Mouse (Mus musculus) embryonic facial prominence, embryonic 15.5 days (tissue): ENCODE measurements around the gene Klf1. TPM values are rescaled to one million over a fixed set of nuclear protein-coding genes. Genes with fewer than 3 reads are reported as not detected.

Source experiments
- ATAC-seq: fragments of 200-750 bp; cut with Nextera tagmentation; 2 replicates; pipeline ENCODE4 v1.8.0; 2017; ENCODE audit warnings: low read depth, moderate TSS enrichment; ENCODE audit not compliant: insufficient number of reproducible peaks, low FRiP score, low TSS enrichment
- H3K27ac ChIP-seq: fragments of 300-500 bp; sonication (generic); replicated peaks from 2 replicates; pipeline ENCODE4 v1.5.1; 2015; ENCODE audit warnings: mild to moderate bottlenecking, inconsistent platforms
- H3K27me3 ChIP-seq: fragments of 300-500 bp; sonication (generic); 2 replicates; pipeline ENCODE4 v1.6.1; 2015; ENCODE audit warnings: inconsistent platforms
- H3K36me3 ChIP-seq: fragments of 300-500 bp; sonication (generic); 2 replicates; pipeline ENCODE4 v1.6.1; 2015; ENCODE audit warnings: mild to moderate bottlenecking, inconsistent platforms
- H3K4me1 ChIP-seq: fragments of 300-500 bp; sonication (generic); 2 replicates; pipeline ENCODE4 v1.6.1; 2015; ENCODE audit warnings: inconsistent platforms
- H3K4me2 ChIP-seq: fragments of 300-500 bp; sonication (generic); replicated peaks from 2 replicates; pipeline ENCODE4 v1.6.1; 2015; ENCODE audit warnings: mild to moderate bottlenecking, inconsistent platforms
- H3K4me3 ChIP-seq: fragments of 300-500 bp; sonication (generic); replicated peaks from 2 replicates; pipeline ENCODE4 v1.5.1; 2015; ENCODE audit warnings: mild to moderate bottlenecking, inconsistent platforms
- H3K9ac ChIP-seq: fragments of 300-500 bp; sonication (generic); 2 replicates; pipeline ENCODE4 v1.6.1; 2015; ENCODE audit warnings: inconsistent platforms
- H3K9me3 ChIP-seq: fragments of 300-500 bp; sonication (generic); replicated peaks from 2 replicates; pipeline ENCODE4 v1.6.1; 2016; ENCODE audit warnings: inconsistent platforms
- WGBS: fragments of 180-500 bp; shearing (Covaris S2); methylation state at CpG from one replicate; pipeline ENCODE4 v1.1.7; 2015; 5-methylcytosine and 5-hydroxymethylcytosine counted together
- microRNA-seq: library from miRNA; unstranded; fragments of <30 nt; microRNA quantifications from one replicate; pipeline ENCODE4, GENCODE M21; 2016; ENCODE audit warnings: borderline number of aligned reads
- polyA plus RNA-seq: library from polyadenylated mRNA; unstranded; fragments of >200 nt; fragmentation: Nextera tagmentation; extraction: Ambion mirVana; gene quantifications from 2 replicates; pipeline ENCODE4 v1.2.1, GENCODE M21; 2015

Gene Klf1
- polyA plus RNA-seq, 1 experiment from 2014 or later, result 1.6 TPM

DNA sequence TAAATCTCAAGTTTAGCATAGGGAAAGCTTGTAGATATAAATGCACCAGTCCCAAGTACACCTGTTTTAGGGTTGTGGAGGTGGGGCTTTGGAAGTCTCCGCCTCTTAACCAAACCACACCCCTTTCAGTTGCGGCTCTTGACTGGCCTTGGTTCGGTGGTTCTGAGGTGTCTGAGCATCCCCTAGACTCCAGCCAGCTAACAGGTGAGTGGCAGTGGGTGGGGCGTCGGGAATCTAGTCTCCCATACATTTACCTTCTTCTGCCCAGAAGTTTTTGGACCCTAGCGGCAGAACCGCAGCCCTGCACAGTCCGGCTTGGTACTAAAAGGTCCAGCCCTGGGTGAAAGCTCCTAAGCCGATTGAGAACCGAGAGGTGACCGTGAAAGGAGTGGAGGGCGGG lies 48.0 kb downstream of the Klf1 start:
- H3K27ac ChIP-seq, result no peak overlapping the region
- peaks cover 16% of the 10 kb centered on the region for H3K4me1 ChIP-seq
- no peak overlapping the region for H3K4me2 ChIP-seq
- no peaks in the 10 kb centered on the region for H3K36me3 ChIP-seq
- no peaks in the 10 kb centered on the region for H3K9me3 ChIP-seq
- no peak overlapping the region for H3K4me3 ChIP-seq
- no peak overlapping the region for H3K9ac ChIP-seq
- peaks cover 55% of the 10 kb centered on the region for H3K27me3 ChIP-seq
- no peak for ATAC-seq
- 15% methylated on average over 12 of the region's 12 CpGs for WGBS

DNA sequence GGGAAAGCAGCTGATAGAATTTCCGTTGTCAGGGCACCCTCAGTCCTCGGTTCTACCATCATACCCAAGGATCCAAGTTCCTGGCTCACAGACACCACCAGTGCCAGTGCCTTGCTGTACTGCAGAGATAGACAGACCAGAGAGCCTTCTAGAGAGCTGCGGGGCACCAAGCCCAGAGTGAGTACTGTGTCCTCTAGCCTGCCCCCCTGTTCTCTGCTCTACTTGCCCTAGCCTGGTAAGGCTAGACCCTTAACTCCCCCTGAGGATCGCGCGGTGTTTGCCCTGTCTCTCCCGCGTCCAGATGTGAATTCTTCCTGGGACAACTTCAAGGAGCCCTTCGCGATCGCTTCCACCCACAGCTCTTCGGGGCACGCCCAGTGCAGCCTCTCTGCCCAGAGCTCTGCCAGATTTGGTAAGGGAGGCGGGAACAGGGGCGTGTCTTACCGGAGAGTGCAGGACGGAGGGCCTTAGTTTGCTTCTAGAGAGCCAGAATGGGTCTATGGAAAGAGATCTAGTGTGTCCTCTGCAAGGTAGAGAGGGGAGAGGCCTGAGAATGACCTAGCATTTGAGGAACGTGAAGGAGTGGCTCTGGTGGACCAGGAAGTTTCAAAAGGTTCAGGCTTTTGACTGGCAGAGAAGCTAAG lies 51.0 kb downstream of the Klf1 start:
- Histone ChIP-seq H3K36me3 (peaks cover 12% of the 10 kb centered on the region), H3K4me1 (no peaks in the 10 kb centered on the region), H3K9ac (no peak overlapping the region), H3K27ac (no peak overlapping the region), H3K9me3 (no peaks in the 10 kb centered on the region), H3K27me3 (peaks cover 28% of the 10 kb centered on the region), H3K4me2 (no peak overlapping the region; the same call in 1 of the 2 replicates), H3K4me3 (no peak overlapping the region)
- no peak for ATAC-seq
- WGBS, result 7% methylated on average over 18 of the region's 18 CpGs

Small RNAs within 50 kb of the gene (microRNA-seq; reads per million reads assigned to microRNA genes)
- gene Gm24197, result not detected
- gene Mir7069, result 0.69 reads per million

Other genes with a start within 250 kb of the Klf1 start
- 79.7 and 83.9 TPM in 2 replicates for gene Ier2, start 239.1 kb upstream of the Klf1 start, polyA plus RNA-seq
- gene Trmt1, start 215.6 kb upstream of the Klf1 start, polyA plus RNA-seq, result 69.1 and 78.2 TPM in 2 replicates
- 16.7 and 16.9 TPM in 2 replicates for gene Nacc1, start 214.1 kb upstream of the Klf1 start, polyA plus RNA-seq
- 5.8 and 6.0 TPM in 2 replicates for gene Lyl1, start 200.5 kb upstream of the Klf1 start, polyA plus RNA-seq
- gene G430095P16Rik, start 178.9 kb upstream of the Klf1 start, polyA plus RNA-seq, result 4.2 and 4.9 TPM in 2 replicates
- 61.4 and 62.0 TPM in 2 replicates for gene Nfix, start 101.6 kb upstream of the Klf1 start, polyA plus RNA-seq
- 8.4 and 8.9 TPM in 2 replicates for gene Dand5, start 79.1 kb upstream of the Klf1 start, polyA plus RNA-seq
- gene Gadd45gip1, start 70.4 kb upstream of the Klf1 start, polyA plus RNA-seq, result 46.5 TPM in 2 replicates
- 104 and 110 TPM in 2 replicates for gene Rad23a, start 61.3 kb upstream of the Klf1 start, polyA plus RNA-seq
- gene Calr, start 55.0 kb upstream of the Klf1 start, polyA plus RNA-seq, result 975 and 998 TPM in 2 replicates
- 94.5 and 99.8 TPM in 2 replicates for gene Farsa, start 44.9 kb upstream of the Klf1 start, polyA plus RNA-seq
- 68.0 and 72.9 TPM in 2 replicates for gene Syce2, start 29.8 kb upstream of the Klf1 start, polyA plus RNA-seq
- gene Gcdh, start 8.0 kb upstream of the Klf1 start, polyA plus RNA-seq, result 29.4 and 32.2 TPM in 2 replicates
- 20.0 and 22.4 TPM in 2 replicates for gene Dnase2a, start 6.6 kb downstream of the Klf1 start, polyA plus RNA-seq
- 1.9 and 2.2 TPM in 2 replicates for gene Mast1, start 35.4 kb downstream of the Klf1 start, polyA plus RNA-seq
- gene Rtbdn, start 45.1 kb downstream of the Klf1 start, polyA plus RNA-seq, result 0.27 TPM in 1 of 2 replicates, not detected in the other
- not detected in 2 replicates for gene Gm49661, start 67.5 kb downstream of the Klf1 start, polyA plus RNA-seq
- 705 and 717 TPM in 2 replicates for gene Prdx2, start 67.7 kb downstream of the Klf1 start, polyA plus RNA-seq
- 94.9 and 99.1 TPM in 2 replicates for gene Rnaseh2a, start 67.8 kb downstream of the Klf1 start, polyA plus RNA-seq
- gene Junb, start 76.8 kb downstream of the Klf1 start, polyA plus RNA-seq, result 38.0 and 40.5 TPM in 2 replicates
- 27.2 and 30.6 TPM in 2 replicates for gene Hook2, start 88.7 kb downstream of the Klf1 start, polyA plus RNA-seq
- gene Best2, start 112.6 kb downstream of the Klf1 start, polyA plus RNA-seq, result 0.93 and 2.0 TPM in 2 replicates
- 117 and 119 TPM in 2 replicates for gene Asna1, start 123.4 kb downstream of the Klf1 start, polyA plus RNA-seq
- gene Trir, start 124.9 kb downstream of the Klf1 start, polyA plus RNA-seq, result 114 and 117 TPM in 2 replicates
- 31.4 and 32.9 TPM in 2 replicates for gene Tnpo2, start 135.0 kb downstream of the Klf1 start, polyA plus RNA-seq
- gene Fbxw9, start 158.1 kb downstream of the Klf1 start, polyA plus RNA-seq, result 32.6 and 37.4 TPM in 2 replicates
- 0.65 and 0.88 TPM in 2 replicates for gene Gm5741, start 166.1 kb downstream of the Klf1 start, polyA plus RNA-seq
- 53.0 and 57.9 TPM in 2 replicates for gene Dhps, start 169.8 kb downstream of the Klf1 start, polyA plus RNA-seq
- gene Wdr83os, start 178.8 kb downstream of the Klf1 start, polyA plus RNA-seq, result 123 and 127 TPM in 2 replicates
- gene Wdr83, start 179.4 kb downstream of the Klf1 start, polyA plus RNA-seq, result 42.0 and 43.7 TPM in 2 replicates
- 35.7 and 39.5 TPM in 2 replicates for gene Man2b1, start 181.3 kb downstream of the Klf1 start, polyA plus RNA-seq
- 3.2 TPM in 2 replicates for gene Zfp791, start 221.2 kb downstream of the Klf1 start, polyA plus RNA-seq
- gene Cks1brt, start 250.0 kb downstream of the Klf1 start, polyA plus RNA-seq, result not detected in 2 replicates